Mouse (Mus musculus): ENCODE results near the gene Jak1. TPM values are rescaled to one million over a fixed set of nuclear protein-coding genes. Genes with fewer than 3 reads are reported as not detected.

The Jak1 gene
- polyA plus RNA-seq, 1 experiment from 2014 or later, result 135 TPM

- H3K27ac ChIP-seq (ENCODE audit: low read length), result no peak overlapping the region
- H3K4me3 ChIP-seq (ENCODE audit: low read depth, low read length), result no peak overlapping the region
- H3K9ac ChIP-seq (replicated peaks; ENCODE audit: low read depth, low read length), result no peak overlapping the region
- H3K4me1 ChIP-seq (ENCODE audit: control insufficient read depth, insufficient read depth, low read length), result no peaks in the 10 kb centered on the region
- H3K4me2 ChIP-seq (replicated peaks; ENCODE audit: low read depth, low read length), result no peak overlapping the region
- 85% methylated on average over 11 of the region's 11 CpGs for WGBS
- no peaks in the 10 kb centered on the region for H3K9me3 ChIP-seq (ENCODE audit: control insufficient read depth, low read depth, low read length)
- H3K36me3 ChIP-seq (ENCODE audit: control insufficient read depth, insufficient read depth, low read length), result peaks cover 29% of the 10 kb centered on the region
- ATAC-seq (ENCODE audit: insufficient number of reproducible peaks, insufficient read depth, low FRiP score, low read depth), result no peak
- no peaks in the 10 kb centered on the region for H3K27me3 ChIP-seq (ENCODE audit: control insufficient read depth, insufficient read depth, low read length)
Measured at GRCm38 (mm10) chr4:101146891-101147655, 118.0 kb downstream of the Jak1 start.

DNA sequence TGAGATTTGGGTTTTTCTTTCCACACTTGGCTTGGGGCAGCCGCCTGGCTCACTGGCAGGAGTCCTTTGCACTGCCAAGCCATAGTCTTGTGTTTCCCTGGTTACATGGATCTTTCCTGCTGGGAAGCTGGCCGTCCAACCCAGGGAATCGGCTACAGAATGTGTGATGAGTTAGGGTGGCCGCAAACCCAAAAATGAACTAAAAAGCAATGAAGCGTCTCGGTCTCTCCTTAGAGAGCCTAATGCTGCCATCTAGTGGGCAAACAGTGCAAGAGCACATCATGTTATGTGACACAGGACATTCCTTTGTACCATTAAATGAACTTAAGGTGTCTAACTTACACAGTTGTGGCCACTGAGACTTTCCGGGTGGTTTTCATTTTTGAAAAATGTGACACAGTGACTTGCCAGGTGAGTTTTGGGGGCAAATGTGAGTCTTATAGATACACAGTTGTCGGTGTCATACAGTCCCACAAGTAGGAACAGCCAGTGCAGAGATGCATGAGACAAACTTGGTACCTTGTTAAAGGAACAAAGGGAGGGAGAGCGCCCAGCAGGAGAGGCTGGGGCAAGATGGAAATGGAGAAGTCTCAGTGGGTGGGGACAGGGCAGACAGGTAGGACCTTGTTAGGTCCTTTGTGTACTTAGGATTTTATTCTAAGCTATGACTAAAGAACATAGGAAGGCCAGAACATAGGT, 118.9 kb downstream of the Jak1 start:
- Histone ChIP-seq H3K4me3 (ENCODE audit: low read depth, low read length) (no peak overlapping the region), H3K36me3 (ENCODE audit: control insufficient read depth, insufficient read depth, low read length) (peaks cover 23% of the 10 kb centered on the region), H3K9ac (replicated peaks; ENCODE audit: low read depth, low read length) (no peak overlapping the region), H3K27ac (ENCODE audit: low read length) (no peak overlapping the region), H3K4me1 (ENCODE audit: control insufficient read depth, insufficient read depth, low read length) (no peaks in the 10 kb centered on the region), H3K9me3 (ENCODE audit: control insufficient read depth, low read depth, low read length) (no peaks in the 10 kb centered on the region), H3K4me2 (replicated peaks; ENCODE audit: low read depth, low read length) (no peak overlapping the region), H3K27me3 (ENCODE audit: control insufficient read depth, insufficient read depth, low read length) (no peaks in the 10 kb centered on the region)
- 34% methylated on average over 9 of the region's 9 CpGs for WGBS
- no peak; the same call in 1 of the 2 replicates for ATAC-seq (ENCODE audit: insufficient number of reproducible peaks, insufficient read depth, low FRiP score, low read depth)

- Histone ChIP-seq H3K27me3 (ENCODE audit: control insufficient read depth, insufficient read depth, low read length) (no peaks in the 10 kb centered on the region), H3K4me1 (ENCODE audit: control insufficient read depth, insufficient read depth, low read length) (no peaks in the 10 kb centered on the region), H3K27ac (ENCODE audit: low read length) (no peak overlapping the region), H3K4me2 (replicated peaks; ENCODE audit: low read depth, low read length) (no peak overlapping the region), H3K9me3 (ENCODE audit: control insufficient read depth, low read depth, low read length) (no peaks in the 10 kb centered on the region), H3K4me3 (ENCODE audit: low read depth, low read length) (no peak overlapping the region), H3K9ac (replicated peaks; ENCODE audit: low read depth, low read length) (no peak overlapping the region), H3K36me3 (ENCODE audit: control insufficient read depth, insufficient read depth, low read length) (peaks cover 9% of the 10 kb centered on the region)
- WGBS, result 73% methylated on average over 7 of the region's 7 CpGs
- no peak for ATAC-seq (ENCODE audit: insufficient number of reproducible peaks, insufficient read depth, low FRiP score, low read depth)
Measured at GRCm38 (mm10) chr4:101144790-101145189, 120.3 kb downstream of the Jak1 start.

- ATAC-seq (ENCODE audit: insufficient number of reproducible peaks, insufficient read depth, low FRiP score, low read depth), result no peak
- no peak overlapping the region for H3K27ac ChIP-seq (ENCODE audit: low read length)
- H3K4me1 ChIP-seq (ENCODE audit: control insufficient read depth, insufficient read depth, low read length), result no peaks in the 10 kb centered on the region
- no peak overlapping the region for H3K9ac ChIP-seq (replicated peaks; ENCODE audit: low read depth, low read length)
- no peaks in the 10 kb centered on the region for H3K9me3 ChIP-seq (ENCODE audit: control insufficient read depth, low read depth, low read length)
- peaks cover 9% of the 10 kb centered on the region; the same call in 1 of the 2 replicates for H3K36me3 ChIP-seq (ENCODE audit: control insufficient read depth, insufficient read depth, low read length)
- WGBS, result 83% methylated on average over 4 of the region's 4 CpGs
- H3K4me2 ChIP-seq (replicated peaks; ENCODE audit: low read depth, low read length), result no peak overlapping the region
- H3K4me3 ChIP-seq (ENCODE audit: low read depth, low read length), result no peak overlapping the region
- no peaks in the 10 kb centered on the region for H3K27me3 ChIP-seq (ENCODE audit: control insufficient read depth, insufficient read depth, low read length)
Measured at GRCm38 (mm10) chr4:101144361-101144760, 120.7 kb downstream of the Jak1 start.

DNA sequence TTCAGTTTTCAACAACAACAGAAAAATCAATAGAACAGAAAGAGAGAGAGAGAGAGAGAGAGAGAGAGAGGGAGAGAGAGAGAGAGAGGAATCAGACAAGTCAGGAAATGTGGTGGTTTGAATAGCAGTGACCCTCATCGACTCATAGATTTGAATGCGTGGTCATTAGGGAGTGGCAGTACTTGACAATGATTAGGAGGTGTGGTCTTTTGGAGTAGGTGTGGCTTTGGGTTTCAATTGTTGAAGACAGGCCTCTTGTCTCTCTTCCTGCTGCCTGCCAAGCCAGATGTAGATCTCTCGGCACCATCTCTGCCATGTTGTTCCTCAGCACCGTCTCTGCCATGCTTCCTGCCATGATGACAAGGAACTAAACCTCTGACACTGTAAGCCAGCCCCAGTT, 121.2 kb downstream of the Jak1 start:
- no peak overlapping the region for H3K4me3 ChIP-seq (ENCODE audit: low read depth, low read length)
- no peak overlapping the region for H3K27ac ChIP-seq (ENCODE audit: low read length)
- H3K4me1 ChIP-seq (ENCODE audit: control insufficient read depth, insufficient read depth, low read length), result no peaks in the 10 kb centered on the region
- ATAC-seq (ENCODE audit: insufficient number of reproducible peaks, insufficient read depth, low FRiP score, low read depth), result no peak
- peaks cover 11% of the 10 kb centered on the region for H3K36me3 ChIP-seq (ENCODE audit: control insufficient read depth, insufficient read depth, low read length)
- H3K9me3 ChIP-seq (ENCODE audit: control insufficient read depth, low read depth, low read length), result no peaks in the 10 kb centered on the region
- no peak overlapping the region for H3K4me2 ChIP-seq (replicated peaks; ENCODE audit: low read depth, low read length)
- no peaks in the 10 kb centered on the region for H3K27me3 ChIP-seq (ENCODE audit: control insufficient read depth, insufficient read depth, low read length)
- WGBS, result 83% methylated on average over 4 of the region's 4 CpGs
- H3K9ac ChIP-seq (replicated peaks; ENCODE audit: low read depth, low read length), result no peak overlapping the region

GRCm38 (mm10) chr4:101141768-101142167, 123.3 kb downstream of the Jak1 start:
- no peaks in the 10 kb centered on the region for H3K27me3 ChIP-seq (ENCODE audit: control insufficient read depth, insufficient read depth, low read length)
- no peaks in the 10 kb centered on the region for H3K4me1 ChIP-seq (ENCODE audit: control insufficient read depth, insufficient read depth, low read length)
- H3K9ac ChIP-seq (replicated peaks; ENCODE audit: low read depth, low read length), result no peak overlapping the region
- H3K4me2 ChIP-seq (replicated peaks; ENCODE audit: low read depth, low read length), result no peak overlapping the region
- H3K36me3 ChIP-seq (ENCODE audit: control insufficient read depth, insufficient read depth, low read length), result peaks cover 6% of the 10 kb centered on the region
- no peak overlapping the region for H3K27ac ChIP-seq (ENCODE audit: low read length)
- ATAC-seq (ENCODE audit: insufficient number of reproducible peaks, insufficient read depth, low FRiP score, low read depth), result no peak
- no peak overlapping the region for H3K4me3 ChIP-seq (ENCODE audit: low read depth, low read length)
- no peaks in the 10 kb centered on the region for H3K9me3 ChIP-seq (ENCODE audit: control insufficient read depth, low read depth, low read length)
- WGBS, result 73% methylated on average over 5 of the region's 5 CpGs

- H3K27me3 ChIP-seq (ENCODE audit: control insufficient read depth, insufficient read depth, low read length), result no peaks in the 10 kb centered on the region
- no peak overlapping the region for H3K4me2 ChIP-seq (replicated peaks; ENCODE audit: low read depth, low read length)
- peaks cover 3% of the 10 kb centered on the region; the same call in 1 of the 2 replicates for H3K36me3 ChIP-seq (ENCODE audit: control insufficient read depth, insufficient read depth, low read length)
- WGBS, result 91% methylated on average over 11 of the region's 11 CpGs
- no peak overlapping the region for H3K9ac ChIP-seq (replicated peaks; ENCODE audit: low read depth, low read length)
- no peaks in the 10 kb centered on the region for H3K4me1 ChIP-seq (ENCODE audit: control insufficient read depth, insufficient read depth, low read length)
- no peaks in the 10 kb centered on the region for H3K9me3 ChIP-seq (ENCODE audit: control insufficient read depth, low read depth, low read length)
- no peak overlapping the region for H3K4me3 ChIP-seq (ENCODE audit: low read depth, low read length)
- no peak overlapping the region for H3K27ac ChIP-seq (ENCODE audit: low read length)
- no peak for ATAC-seq (ENCODE audit: insufficient number of reproducible peaks, insufficient read depth, low FRiP score, low read depth)
Measured at GRCm38 (mm10) chr4:101137975-101138374, 127.1 kb downstream of the Jak1 start.

GRCm38 (mm10) chr4:101135909-101136308, 129.2 kb downstream of the Jak1 start:
- no peak overlapping the region for H3K27ac ChIP-seq (ENCODE audit: low read length)
- no peaks in the 10 kb centered on the region for H3K27me3 ChIP-seq (ENCODE audit: control insufficient read depth, insufficient read depth, low read length)
- no peaks in the 10 kb centered on the region for H3K9me3 ChIP-seq (ENCODE audit: control insufficient read depth, low read depth, low read length)
- no peaks in the 10 kb centered on the region for H3K4me1 ChIP-seq (ENCODE audit: control insufficient read depth, insufficient read depth, low read length)
- no peak overlapping the region for H3K4me2 ChIP-seq (replicated peaks; ENCODE audit: low read depth, low read length)
- no peak overlapping the region for H3K9ac ChIP-seq (replicated peaks; ENCODE audit: low read depth, low read length)
- ATAC-seq (ENCODE audit: insufficient number of reproducible peaks, insufficient read depth, low FRiP score, low read depth), result no peak
- no peak overlapping the region for H3K4me3 ChIP-seq (ENCODE audit: low read depth, low read length)
- WGBS, result 91% methylated on average over 14 of the region's 14 CpGs
- H3K36me3 ChIP-seq (ENCODE audit: control insufficient read depth, insufficient read depth, low read length), result peaks cover 3% of the 10 kb centered on the region; the same call in 1 of the 2 replicates
